Mouse (Mus musculus): ENCODE measurements at regions not wholly inside any gene's neighbourhood (a gene's known extent, or its start where the extent isn't known, plus 50 kb on each side); places are given as distances from the start of the nearest gene placed in this dataset.

GRCm38 (mm10) chr6:143479701-143480388, 312.8 kb downstream of the Etnk1 start:
- TF ChIP-seq POLR2A (IDR thresholded peaks at IDR 0.05; ENCODE audit: borderline replicate concordance, extremely low read depth, insufficient read depth, insufficient read length, poor library complexity, severe bottlenecking) (no peak), CTCF (IDR thresholded peaks at IDR 0.05; ENCODE audit: borderline replicate concordance, extremely low read depth, insufficient read depth, insufficient read length) (no peak)

Measured in brain, embryonic 14.5 days (tissue).